Mouse (Mus musculus) cerebellum, adult 11 months (tissue): ENCODE results near the gene Zmiz2.
"Not testable (repeated sequence)": the region's sequence is repeated elsewhere in the genome, so short reads cannot be mapped to it uniquely, and the experiment has no call there.

Experiments used
- DNase-seq: peaks from one replicate; pipeline ENCODE4 v3.0.0; 2022

Gene Zmiz2

GRCm38 (mm10) chr11:6388726-6389413 lies at the start of gene Zmiz2:
Gene Zmiz2, plus strand, starts transcription at chr11:6389074.
- peak; percentile 92 for DNase-seq

GRCm38 (mm10) chr11:6345956-6346355 lies 42.9 kb upstream of the Zmiz2 start:
- no peak for DNase-seq

- DNase-seq: no peak
These were observed 41.9 kb upstream of the Zmiz2 start for GRCm38 (mm10) chr11:6346966-6347365.

- peak; percentile 47 for DNase-seq
These were observed 40.1 kb upstream of the Zmiz2 start for GRCm38 (mm10) chr11:6348681-6349200.

- no peak for DNase-seq
These were observed 39.3 kb upstream of the Zmiz2 start for GRCm38 (mm10) chr11:6349586-6349985.

GRCm38 (mm10) chr11:6355106-6355505 lies 33.8 kb upstream of the Zmiz2 start:
- DNase-seq: no peak

GRCm38 (mm10) chr11:6364581-6365275 lies 24.1 kb upstream of the Zmiz2 start:
- DNase-seq: no peak

GRCm38 (mm10) chr11:6365885-6366284 lies 23.0 kb upstream of the Zmiz2 start:
- DNase-seq: peak; percentile 69

- DNase-seq: no peak
These were observed 22.4 kb upstream of the Zmiz2 start for GRCm38 (mm10) chr11:6366434-6366833.

- no peak for DNase-seq
These were observed 21.7 kb upstream of the Zmiz2 start for GRCm38 (mm10) chr11:6367156-6367555.

GRCm38 (mm10) chr11:6367986-6368385 lies 20.9 kb upstream of the Zmiz2 start:
- not testable (repeated sequence) for DNase-seq

- DNase-seq: no peak
These were observed 17.3 kb upstream of the Zmiz2 start for GRCm38 (mm10) chr11:6371376-6372155.

- no peak for DNase-seq
These were observed 16.1 kb upstream of the Zmiz2 start for GRCm38 (mm10) chr11:6372784-6373183.

- no peak for DNase-seq
These were observed 8.0 kb upstream of the Zmiz2 start for GRCm38 (mm10) chr11:6380916-6381315.

- DNase-seq: no peak
These were observed 648 bp upstream of the Zmiz2 start for GRCm38 (mm10) chr11:6388126-6388725.

GRCm38 (mm10) chr11:6389483-6389921 lies 628 bp downstream of the Zmiz2 start:
- DNase-seq: peak; percentile 54

GRCm38 (mm10) chr11:6390376-6391053 lies 1.6 kb downstream of the Zmiz2 start:
- no peak for DNase-seq

GRCm38 (mm10) chr11:6391516-6392276 lies 2.8 kb downstream of the Zmiz2 start:
- DNase-seq: no peak

- DNase-seq: no peak
These were observed 4.0 kb downstream of the Zmiz2 start for GRCm38 (mm10) chr11:6392857-6393256.

GRCm38 (mm10) chr11:6393866-6394265 lies 5.0 kb downstream of the Zmiz2 start:
- DNase-seq: no peak

- DNase-seq: no peak
These were observed 6.7 kb downstream of the Zmiz2 start for GRCm38 (mm10) chr11:6395565-6395964.

GRCm38 (mm10) chr11:6398141-6398540 lies 9.3 kb downstream of the Zmiz2 start:
- DNase-seq: no peak
